Mouse (Mus musculus) midbrain, embryonic 16.5 days (tissue): ENCODE results near the gene 1700016C15Rik. TPM values are rescaled to one million over a fixed set of nuclear protein-coding genes. Genes with fewer than 3 reads are reported as not detected.

Source experiments
- ATAC-seq: fragments of 200-750 bp; cut with Nextera tagmentation; 2 replicates; pipeline ENCODE4 v1.8.0; 2017; ENCODE audit warnings: moderate TSS enrichment
- H3K27ac ChIP-seq: fragments of 300-500 bp; sonication (generic); 2 replicates; pipeline ENCODE4 v1.5.1; 2014; ENCODE audit warnings: mild to moderate bottlenecking, low read length, mixed read lengths
- H3K27me3 ChIP-seq: fragments of 300-500 bp; sonication (generic); 2 replicates; pipeline ENCODE4 v1.6.1; 2014; ENCODE audit warnings: low read depth, low read length, mixed read lengths; ENCODE audit not compliant: control insufficient read depth, insufficient read depth
- H3K36me3 ChIP-seq: fragments of 300-500 bp; sonication (generic); 2 replicates; pipeline ENCODE4 v1.6.1; 2014; ENCODE audit warnings: mild to moderate bottlenecking, low read length, moderate library complexity, mixed read lengths; ENCODE audit not compliant: control insufficient read depth, insufficient read depth
- H3K4me1 ChIP-seq: fragments of 300-500 bp; sonication (generic); 2 replicates; pipeline ENCODE4 v1.6.1; 2014; ENCODE audit warnings: mild to moderate bottlenecking, low read length, mixed read lengths; ENCODE audit not compliant: control insufficient read depth, insufficient read depth
- H3K4me2 ChIP-seq: fragments of 300-500 bp; sonication (generic); 2 replicates; pipeline ENCODE4 v1.6.1; 2014; ENCODE audit warnings: mild to moderate bottlenecking, low read length, mixed read lengths
- H3K4me3 ChIP-seq: fragments of 300-500 bp; sonication (generic); 2 replicates; pipeline ENCODE4 v1.5.1; 2014; ENCODE audit warnings: low read depth, mild to moderate bottlenecking, low read length, moderate library complexity, mixed read lengths
- H3K9ac ChIP-seq: fragments of 300-500 bp; sonication (generic); 2 replicates; pipeline ENCODE4 v1.6.1; 2014; ENCODE audit warnings: low read depth, low read length, mixed read lengths
- H3K9me3 ChIP-seq: fragments of 300-500 bp; sonication (generic); replicated peaks from 2 replicates; pipeline ENCODE4 v1.6.1; 2014; ENCODE audit warnings: mild to moderate bottlenecking, low read length, mixed read lengths; ENCODE audit not compliant: control insufficient read depth, poor library complexity, severe bottlenecking
- WGBS: fragments of 180-500 bp; shearing (Covaris S2); extraction: QIAGEN DNeasy Blood & Tissue Kit; methylation state at CpG from one replicate; pipeline ENCODE4 v1.1.7; 2014; 5-methylcytosine and 5-hydroxymethylcytosine counted together
- polyA plus RNA-seq: library from polyadenylated mRNA; unstranded; fragments of >200 nt; fragmentation: Nextera tagmentation; extraction: Ambion mirVana; gene quantifications from 2 replicates; pipeline ENCODE4 v1.2.1, GENCODE M21; 2015

1700016C15Rik gene
- polyA plus RNA-seq, result not detected in 2 replicates

GRCm38 (mm10) chr1:177729043-177730024 is at the start of gene 1700016C15Rik:
Gene 1700016C15Rik, plus strand, starts transcription at chr1:177729814.
- Histone ChIP-seq H3K27ac (no peak within 1 kb of the TSS), H3K4me2 (no peak within 1 kb of the TSS), H3K4me3 (no peak within 1 kb of the TSS), H3K36me3 (no peaks in the 10 kb centered on the region), H3K9ac (no peak within 1 kb of the TSS), H3K9me3 (no peaks in the 10 kb centered on the region), H3K4me1 (no peaks in the 10 kb centered on the region), H3K27me3 (no peaks in the 10 kb centered on the region)
- no peak for ATAC-seq
- 26% methylated on average over 11 of the region's 11 CpGs for WGBS

- H3K4me1 ChIP-seq, result peaks cover 3% of the 10 kb centered on the region; the same call in 1 of the 2 replicates
- H3K27me3 ChIP-seq, result no peaks in the 10 kb centered on the region
- 89% methylated on average over 11 of the region's 11 CpGs for WGBS
- H3K36me3 ChIP-seq, result no peaks in the 10 kb centered on the region
- H3K27ac ChIP-seq, result no peak overlapping the region
- no peak overlapping the region for H3K4me2 ChIP-seq
- no peak overlapping the region for H3K9ac ChIP-seq
- no peak for ATAC-seq
- H3K4me3 ChIP-seq, result no peak overlapping the region
- H3K9me3 ChIP-seq, result no peaks in the 10 kb centered on the region; the same call in 1 of the 2 replicates
Observed at GRCm38 (mm10) chr1:177681239-177681638, 48.4 kb upstream of the 1700016C15Rik start.

GRCm38 (mm10) chr1:177683931-177684836 is 45.4 kb upstream of the 1700016C15Rik start:
- peak; percentile 75; the same call in 1 of the 2 replicates for ATAC-seq
- peak overlapping the region; percentile 26; the same call in 1 of the 2 replicates for H3K4me2 ChIP-seq

GRCm38 (mm10) chr1:177684901-177685300 is 44.7 kb upstream of the 1700016C15Rik start:
- WGBS, result 14% methylated on average over 3 of the region's 3 CpGs
- Histone ChIP-seq H3K4me3 (no peak overlapping the region), H3K9ac (no peak overlapping the region), H3K9me3 (no peaks in the 10 kb centered on the region), H3K4me1 (peaks cover 3% of the 10 kb centered on the region; the same call in 1 of the 2 replicates), H3K36me3 (no peaks in the 10 kb centered on the region), H3K27ac (no peak overlapping the region), H3K4me2 (no peak overlapping the region), H3K27me3 (no peaks in the 10 kb centered on the region)
- ATAC-seq, result peak; percentile 72; the same call in 1 of the 2 replicates

More at GRCm38 (mm10) chr1:177683931-177684836, 45.4 kb upstream of the 1700016C15Rik start:
- Histone ChIP-seq H3K27ac (no peak overlapping the region), H3K27me3 (no peaks in the 10 kb centered on the region), H3K4me3 (no peak overlapping the region), H3K4me1 (peaks cover 3% of the 10 kb centered on the region; the same call in 1 of the 2 replicates), H3K9me3 (no peaks in the 10 kb centered on the region; the same call in 1 of the 2 replicates), H3K36me3 (no peaks in the 10 kb centered on the region), H3K9ac (0 out of 2 replicates have a peak overlapping the region, but pooled peaks have one; percentile 21)
- WGBS, result 25% methylated on average over 18 of the region's 18 CpGs

GRCm38 (mm10) chr1:177686137-177686536 is 43.5 kb upstream of the 1700016C15Rik start:
- no peak for ATAC-seq
- H3K4me3 ChIP-seq, result no peak overlapping the region
- H3K9ac ChIP-seq, result no peak overlapping the region
- WGBS, result 78% methylated on average over 3 of the region's 3 CpGs
- H3K9me3 ChIP-seq, result no peaks in the 10 kb centered on the region
- H3K4me1 ChIP-seq, result peaks cover 3% of the 10 kb centered on the region; the same call in 1 of the 2 replicates
- H3K4me2 ChIP-seq, result no peak overlapping the region
- H3K27ac ChIP-seq, result no peak overlapping the region
- no peaks in the 10 kb centered on the region for H3K36me3 ChIP-seq
- H3K27me3 ChIP-seq, result no peaks in the 10 kb centered on the region

GRCm38 (mm10) chr1:177686982-177687381 is 42.6 kb upstream of the 1700016C15Rik start:
- Histone ChIP-seq H3K36me3 (no peaks in the 10 kb centered on the region), H3K4me3 (no peak overlapping the region), H3K4me1 (peaks cover 3% of the 10 kb centered on the region; the same call in 1 of the 2 replicates), H3K4me2 (no peak overlapping the region), H3K27ac (no peak overlapping the region), H3K9me3 (no peaks in the 10 kb centered on the region), H3K9ac (no peak overlapping the region), H3K27me3 (no peaks in the 10 kb centered on the region)
- WGBS, result 83% methylated on average over 5 of the region's 5 CpGs
- ATAC-seq, result no peak

GRCm38 (mm10) chr1:177692491-177692890 is 37.1 kb upstream of the 1700016C15Rik start:
- no peak overlapping the region for H3K27ac ChIP-seq
- H3K36me3 ChIP-seq, result no peaks in the 10 kb centered on the region
- H3K9me3 ChIP-seq, result no peaks in the 10 kb centered on the region
- H3K9ac ChIP-seq, result no peak overlapping the region
- no peak overlapping the region for H3K4me2 ChIP-seq
- no peaks in the 10 kb centered on the region for H3K27me3 ChIP-seq
- WGBS, result 70% methylated on average over 11 of the region's 11 CpGs
- no peak overlapping the region for H3K4me3 ChIP-seq
- no peaks in the 10 kb centered on the region for H3K4me1 ChIP-seq
- no peak for ATAC-seq

GRCm38 (mm10) chr1:177693486-177694252 is 35.9 kb upstream of the 1700016C15Rik start:
- no peak for ATAC-seq
- Histone ChIP-seq H3K4me2 (no peak overlapping the region), H3K9me3 (no peaks in the 10 kb centered on the region), H3K4me3 (no peak overlapping the region), H3K36me3 (no peaks in the 10 kb centered on the region), H3K27me3 (no peaks in the 10 kb centered on the region), H3K4me1 (no peaks in the 10 kb centered on the region), H3K9ac (no peak overlapping the region), H3K27ac (no peak overlapping the region)
- 68% methylated on average over 9 of the region's 9 CpGs for WGBS
